Mouse (Mus musculus): ENCODE results near the gene 4931422A03Rik.

DNA sequence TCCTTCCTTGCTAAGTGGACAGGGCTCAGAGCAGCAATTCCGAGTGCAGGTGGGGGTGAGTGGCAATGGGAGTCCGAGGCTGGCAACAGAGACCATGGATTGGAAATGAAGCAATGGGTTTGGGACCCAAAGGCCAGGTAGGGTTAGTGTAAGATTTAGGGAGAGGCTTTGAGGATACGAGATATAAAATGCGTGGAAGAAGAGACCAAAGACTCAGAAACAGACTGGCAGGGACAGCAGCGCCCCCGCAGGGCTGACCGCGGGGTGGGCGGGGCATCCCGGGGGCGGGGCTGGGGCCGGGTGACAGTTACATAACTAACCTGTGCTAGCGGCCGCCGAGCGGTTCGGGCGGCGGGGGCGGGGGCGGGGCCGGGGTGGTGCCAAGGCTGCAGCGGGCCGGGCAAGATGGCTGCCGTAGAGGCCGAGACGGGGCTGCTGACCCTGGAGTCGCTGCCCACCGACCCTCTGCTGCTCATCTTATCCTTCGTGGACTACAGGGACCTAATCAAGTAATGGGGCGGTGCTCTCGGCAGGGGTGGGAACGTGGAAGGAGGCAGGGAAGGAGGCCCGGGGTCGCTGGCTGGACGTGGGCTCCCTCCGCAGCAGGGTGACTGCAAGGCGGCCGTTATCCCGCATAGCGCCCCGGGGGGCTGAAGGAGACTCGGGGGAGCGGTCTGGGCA lies 563 bp downstream of the 4931422A03Rik start, which contains the start of gene Fbxo3:
- TF ChIP-seq POLR2A (IDR thresholded peaks at IDR 0.05; ENCODE audit: borderline replicate concordance, control insufficient read depth, low read depth, low read length) = peak; percentile 85
- TF ChIP-seq CTCF (IDR thresholded peaks at IDR 0.05; ENCODE audit: control insufficient read depth, insufficient read depth, low read length) = peak; percentile 24; the same call in 1 of the 2 replicates

Data from bone marrow, adult 2 months (tissue).